ENCODE assay signal across 11 mouse cellular contexts in genomic region chr15:85012662-85013054, GRCm38 (mm10). TPM values are rescaled to one million over a fixed set of nuclear protein-coding genes. Genes with fewer than 3 reads are reported as not detected.
A peak's percentile ranks its signal among the peaks of the same experiment; 100 is the strongest.
DNase-seq lines count a peak whose midpoint lies in the region; ATAC-seq and TF ChIP-seq lines count a peak whose summit lies in the region.
"Had no signal": no experiment of that assay in that cellular context is flagged by ENCODE, and none has a peak within 500 bp of the region (broad histone marks: within the 10 kb centered on the region; RNA-seq: fewer than 3 reads in every experiment).

No protein-coding gene starts in this region.

- no peak for ATAC-seq in limb, embryonic 13.5 days (ENCODE audit: low FRiP score, low read depth)
- peak; percentile 61 for ATAC-seq in kidney, postnatal 0 days (replicated peaks; ENCODE audit: low FRiP score, low read depth)

- H3K4me1 ChIP-seq in limb, embryonic 13.5 days: peaks cover 29% of the 10 kb centered on the region
- peaks cover 22% of the 10 kb centered on the region for H3K4me1 ChIP-seq in limb, embryonic 10.5 days
- peaks cover 7% of the 10 kb centered on the region; the same call in 1 of the 2 replicates for H3K4me1 ChIP-seq in kidney, postnatal 0 days (replicated peaks; ENCODE audit: insufficient read depth, low read length)

- H3K36me3 ChIP-seq in limb, embryonic 13.5 days: no peaks in the 10 kb centered on the region
- H3K36me3 ChIP-seq in limb, embryonic 10.5 days: no peaks in the 10 kb centered on the region
- H3K36me3 ChIP-seq in kidney, postnatal 0 days (ENCODE audit: insufficient read depth, low read length): no peaks in the 10 kb centered on the region
- H3K36me3 ChIP-seq: midbrain, embryonic 12.5 days had no signal

- H3K9me3 ChIP-seq in limb, embryonic 13.5 days: no peaks in the 10 kb centered on the region
- no peaks in the 10 kb centered on the region for H3K9me3 ChIP-seq in limb, embryonic 10.5 days (replicated peaks)
- no peaks in the 10 kb centered on the region for H3K9me3 ChIP-seq in kidney, postnatal 0 days (replicated peaks; ENCODE audit: low read length)
- H3K9me3 ChIP-seq: midbrain, embryonic 12.5 days had no signal

- no peak overlapping the region for H3K9ac ChIP-seq in limb, embryonic 13.5 days
- no peak overlapping the region for H3K9ac ChIP-seq in kidney, postnatal 0 days (ENCODE audit: low read depth, low read length)
- H3K9ac ChIP-seq: midbrain, embryonic 12.5 days had no signal

- H3K4me2 ChIP-seq in limb, embryonic 13.5 days (replicated peaks): peak overlapping the region; percentile 23; the same call in 1 of the 2 replicates
- peak overlapping the region; percentile 30 for H3K4me2 ChIP-seq in kidney, postnatal 0 days (ENCODE audit: low read length)
- H3K4me2 ChIP-seq: midbrain, embryonic 12.5 days had no signal

- H3K4me3 ChIP-seq in limb, embryonic 13.5 days: no peak overlapping the region
- no peak overlapping the region for H3K4me3 ChIP-seq in limb, embryonic 10.5 days
- H3K4me3 ChIP-seq in kidney, postnatal 0 days (replicated peaks; ENCODE audit: low read depth, low read length): no peak overlapping the region
- H3K4me3 ChIP-seq: midbrain, embryonic 12.5 days had no signal

- DNase-seq in adrenal gland, postnatal 10 days: peak; percentile 35
- DNase-seq in adrenal gland, adult 8-10 months: no peak
- DNase-seq in limb, embryonic 10.5 days (ENCODE audit: low spot score): no peak
- peak; percentile 27 for DNase-seq in kidney, postnatal 0 days (ENCODE audit: low spot score)
- peak; percentile 46 to 49 for DNase-seq in lung, postnatal 4 days
- no peak for DNase-seq in MN1 (ENCODE audit: low spot score)
- no peak for DNase-seq in gastrocnemius, postnatal 4 days (ENCODE audit: low spot score in 2 of 2)
- DNase-seq: right cerebral cortex, postnatal 4 days had no signal

- H3K27me3 ChIP-seq in limb, embryonic 13.5 days: peaks cover 21% of the 10 kb centered on the region
- peaks cover 26% of the 10 kb centered on the region for H3K27me3 ChIP-seq in limb, embryonic 10.5 days (ENCODE audit: low read depth, poor library complexity, severe bottlenecking)
- no peaks in the 10 kb centered on the region for H3K27me3 ChIP-seq in kidney, postnatal 0 days (ENCODE audit: insufficient read depth, low read length)

- 25% methylated on average over 2 of the region's 2 CpGs for WGBS in limb, embryonic 13.5 days
- 29% methylated on average over 2 of the region's 2 CpGs for WGBS in limb, embryonic 10.5 days
- 30% methylated on average over 2 of the region's 2 CpGs for WGBS in kidney, postnatal 0 days

- TF ChIP-seq CTCF in kidney, postnatal 0 days (IDR thresholded peaks at IDR 0.05; ENCODE audit: low read depth): no peak

- no peak overlapping the region for H3K27ac ChIP-seq in limb, embryonic 13.5 days
- H3K27ac ChIP-seq in limb, embryonic 10.5 days: no peak overlapping the region
- H3K27ac ChIP-seq in kidney, postnatal 0 days: peak overlapping the region; percentile 70
- H3K27ac ChIP-seq: midbrain, embryonic 12.5 days had no signal

RNA-seq across cellular contexts. Expression of gene Upk3a, which starts 4.3 kb away (rescaled TPM):
- total RNA-seq in adrenal gland, postnatal 10 days (2021): not detected
- total RNA-seq in adrenal gland, adult 8-10 months (2022): not detected
- not detected in 2 replicates for polyA plus RNA-seq in limb, embryonic 13.5 days (2015; fragmentation: Nextera tagmentation; extraction: Ambion mirVana)
- not detected in 2 replicates for polyA plus RNA-seq in limb, embryonic 10.5 days (2016; fragmentation: Nextera tagmentation; extraction: Ambion mirVana)
- 73.7 and 104 TPM in 2 replicates for polyA plus RNA-seq in kidney, postnatal 0 days (2015; fragmentation: Nextera tagmentation; extraction: Ambion mirVana)
- not detected for total RNA-seq in gastrocnemius, postnatal 4 days (2021)
- total RNA-seq: layer of hippocampus, postnatal 25 days had no signal

RNA-seq across cellular contexts. Expression of gene Fam118a, which starts 16.1 kb away (rescaled TPM):
- total RNA-seq in adrenal gland, postnatal 10 days (2021): 10 to 100 TPM; 14.6 to 15.5 TPM
- total RNA-seq in adrenal gland, adult 8-10 months (2022): 10 to 100 TPM; 12.6 to 17.2 (median 15.2) TPM
- 27.1 and 28.3 TPM in 2 replicates for polyA plus RNA-seq in limb, embryonic 13.5 days (2015; fragmentation: Nextera tagmentation; extraction: Ambion mirVana)
- 30.0 and 30.4 TPM in 2 replicates for polyA plus RNA-seq in limb, embryonic 10.5 days (2016; fragmentation: Nextera tagmentation; extraction: Ambion mirVana)
- 18.4 and 18.8 TPM in 2 replicates for polyA plus RNA-seq in kidney, postnatal 0 days (2015; fragmentation: Nextera tagmentation; extraction: Ambion mirVana)
- total RNA-seq in gastrocnemius, postnatal 4 days (2021): 10 to 100 TPM; 12.7 to 14.0 TPM

RNA-seq across cellular contexts. Expression of gene 5031439G07Rik, which starts 24.3 kb away (rescaled TPM):
- total RNA-seq in adrenal gland, postnatal 10 days (2021): 10 to 100 TPM; 38.6 to 47.8 TPM
- total RNA-seq in adrenal gland, adult 8-10 months (2022): 10 to 100 TPM; 36.8 to 56.2 (median 47.5) TPM
- 8.0 and 9.1 TPM in 2 replicates for polyA plus RNA-seq in limb, embryonic 13.5 days (2015; fragmentation: Nextera tagmentation; extraction: Ambion mirVana)
- polyA plus RNA-seq in limb, embryonic 10.5 days (2016; fragmentation: Nextera tagmentation; extraction: Ambion mirVana): 9.7 and 10.1 TPM in 2 replicates
- polyA plus RNA-seq in kidney, postnatal 0 days (2015; fragmentation: Nextera tagmentation; extraction: Ambion mirVana): 5.8 and 10.0 TPM in 2 replicates
- total RNA-seq in gastrocnemius, postnatal 4 days (2021): 10 to 100 TPM; 33.5 to 36.7 TPM

Comparison
In these comparisons a context has a peak if more than half of its experiments do, and no peak if none do; other contexts are left out.
1. DNase-seq: peak in adrenal gland, postnatal 10 days (single experiment), kidney, postnatal 0 days (single experiment) and lung, postnatal 4 days (2 of 2); none in adrenal gland, adult 8-10 months (single experiment), limb, embryonic 10.5 days (single experiment), MN1 (single experiment) and gastrocnemius, postnatal 4 days (0 of 2).